Mouse (Mus musculus) forebrain, postnatal 0 days (tissue): ENCODE measurements at regions not wholly inside any gene's neighbourhood (a gene's known extent, or its start where the extent isn't known, plus 50 kb on each side); places are given as distances from the start of the nearest gene placed in this dataset.

Experiments
- ATAC-seq: fragments of 200-750 bp; cut with Nextera tagmentation; 2 replicates; pipeline ENCODE4 v1.8.0; 2017; ENCODE audit warnings: mild to moderate bottlenecking, moderate library complexity
- DNase-seq: peaks from one replicate; pipeline ENCODE4 v3.0.0-alpha.2; 2015
- H3K27ac ChIP-seq: fragments of 300-500 bp; sonication (generic); 2 replicates; pipeline ENCODE4 v1.5.1; 2014; ENCODE audit warnings: low read depth, mild to moderate bottlenecking, antibody characterized with exemption, low read length, moderate library complexity, mixed read lengths
- H3K27me3 ChIP-seq: fragments of 300-500 bp; sonication (generic); 2 replicates; pipeline ENCODE4 v1.6.1; 2014; ENCODE audit warnings: mild to moderate bottlenecking, low read length, mixed read lengths; ENCODE audit not compliant: insufficient read depth
- H3K36me3 ChIP-seq: fragments of 300-500 bp; sonication (generic); 2 replicates; pipeline ENCODE4 v1.6.1; 2014; ENCODE audit warnings: mild to moderate bottlenecking, moderate library complexity; ENCODE audit not compliant: insufficient read depth
- H3K4me1 ChIP-seq: fragments of 300-500 bp; sonication (generic); 2 replicates; pipeline ENCODE4 v1.6.1; 2014; ENCODE audit warnings: antibody characterized with exemption; ENCODE audit not compliant: insufficient read depth
- H3K4me2 ChIP-seq: fragments of 300-500 bp; sonication (generic); 2 replicates; pipeline ENCODE4 v1.6.1; 2014; ENCODE audit warnings: low read depth, mild to moderate bottlenecking, moderate library complexity
- H3K4me3 ChIP-seq: fragments of 300-500 bp; sonication (generic); 2 replicates; pipeline ENCODE4 v1.5.1; 2014; ENCODE audit warnings: low read depth, low read length, mixed read lengths
- H3K9ac ChIP-seq: fragments of 300-500 bp; sonication (generic); 2 replicates; pipeline ENCODE4 v1.6.1; 2014; ENCODE audit warnings: mild to moderate bottlenecking
- H3K9me3 ChIP-seq: fragments of 300-500 bp; sonication (generic); 2 replicates; pipeline ENCODE4 v1.6.1; 2016; ENCODE audit warnings: low read length
- CTCF ChIP-seq: sonication (generic); IDR thresholded peaks from 2 replicates; pipeline ENCODE4 v1.5.1; 2016; ENCODE audit warnings: antibody characterized with exemption, control low read depth, low read depth
- WGBS: fragments of 180-500 bp; shearing (Covaris S2); extraction: QIAGEN DNeasy Blood & Tissue Kit; methylation state at CpG from one replicate; pipeline ENCODE4 v1.1.7; 2014; 5-methylcytosine and 5-hydroxymethylcytosine counted together

DNA sequence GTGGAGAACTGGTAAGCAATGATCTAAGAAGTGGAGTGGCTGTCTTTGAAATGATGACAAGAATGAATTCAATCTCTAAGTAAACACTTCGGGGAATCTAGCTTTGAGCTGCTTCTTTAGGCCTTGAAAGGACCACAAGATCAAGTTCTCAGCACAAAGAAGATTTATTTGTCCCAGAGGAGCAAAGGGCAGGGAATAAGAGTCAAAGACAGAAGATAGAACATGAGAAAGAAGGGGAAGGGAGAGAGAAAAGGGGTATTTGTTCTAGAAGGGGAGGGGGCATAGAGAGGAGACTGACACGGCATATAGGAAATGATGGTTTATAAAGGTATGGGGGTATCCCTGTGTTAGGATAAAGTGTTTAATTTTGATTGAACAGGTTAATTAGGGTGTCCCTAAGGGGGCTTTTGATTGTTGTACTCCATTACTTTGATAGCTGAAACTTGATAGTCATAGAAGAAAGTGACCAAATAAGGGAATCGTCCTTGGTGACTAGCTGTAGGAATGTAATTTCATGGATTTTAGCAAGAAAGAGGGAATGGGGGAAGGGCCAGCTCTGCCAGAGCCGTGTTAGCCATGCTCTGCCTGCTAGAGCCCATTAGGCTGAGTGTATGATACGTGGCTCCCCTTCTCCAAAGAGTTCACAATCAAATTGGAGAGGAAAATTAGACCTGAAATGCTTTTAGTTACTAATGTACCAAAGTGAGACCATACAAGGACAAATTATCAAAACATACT is 531.1 kb upstream of the Tbl1xr1 start:
- no peak for TF ChIP-seq CTCF
- H3K4me3 ChIP-seq = no peak overlapping the region
- WGBS = 47% methylated on average over 5 of the region's 5 CpGs
- DNase-seq = no peak
- no peak overlapping the region for H3K4me2 ChIP-seq
- H3K4me1 ChIP-seq = no peaks in the 10 kb centered on the region
- H3K36me3 ChIP-seq = no peaks in the 10 kb centered on the region
- H3K27ac ChIP-seq = no peak overlapping the region
- no peak for ATAC-seq
- no peaks in the 10 kb centered on the region for H3K9me3 ChIP-seq
- no peak overlapping the region for H3K9ac ChIP-seq
- no peaks in the 10 kb centered on the region for H3K27me3 ChIP-seq

- H3K4me3 ChIP-seq = no peak overlapping the region
- H3K4me2 ChIP-seq = no peak overlapping the region
- TF ChIP-seq CTCF = no peak
- H3K27ac ChIP-seq = no peak overlapping the region
- WGBS = 32% methylated on average over 2 of the region's 2 CpGs
- no peaks in the 10 kb centered on the region for H3K4me1 ChIP-seq
- H3K36me3 ChIP-seq = no peaks in the 10 kb centered on the region
- DNase-seq (no peak), ATAC-seq (no peak)
- no peak overlapping the region for H3K9ac ChIP-seq
- no peaks in the 10 kb centered on the region for H3K9me3 ChIP-seq
- H3K27me3 ChIP-seq = no peaks in the 10 kb centered on the region
Observed at GRCm38 (mm10) chr3:21546411-21546810, 530.0 kb upstream of the Tbl1xr1 start.

- no peak overlapping the region for H3K27ac ChIP-seq
- H3K9me3 ChIP-seq = no peaks in the 10 kb centered on the region
- H3K4me1 ChIP-seq = peaks cover 18% of the 10 kb centered on the region
- H3K4me3 ChIP-seq = no peak overlapping the region
- no peaks in the 10 kb centered on the region for H3K36me3 ChIP-seq
- 42% methylated on average over 4 of the region's 4 CpGs for WGBS
- H3K4me2 ChIP-seq = no peak overlapping the region
- no peak for ATAC-seq
- no peaks in the 10 kb centered on the region for H3K27me3 ChIP-seq
- DNase-seq = no peak
- H3K9ac ChIP-seq = no peak overlapping the region
- TF ChIP-seq CTCF = no peak
Observed at GRCm38 (mm10) chr3:21549671-21550070, 526.8 kb upstream of the Tbl1xr1 start.

- peak overlapping the region; percentile 67 for H3K27ac ChIP-seq
- no peak for TF ChIP-seq CTCF
- 22% methylated on average over 3 of the region's 3 CpGs for WGBS
- no peak overlapping the region for H3K4me3 ChIP-seq
- no peak overlapping the region for H3K4me2 ChIP-seq
- H3K9me3 ChIP-seq = no peaks in the 10 kb centered on the region
- H3K36me3 ChIP-seq = no peaks in the 10 kb centered on the region
- DNase-seq (peak; percentile 82), ATAC-seq (peak; percentile 84)
- no peak overlapping the region for H3K9ac ChIP-seq
- H3K4me1 ChIP-seq = peaks cover 22% of the 10 kb centered on the region
- no peaks in the 10 kb centered on the region for H3K27me3 ChIP-seq
Observed at GRCm38 (mm10) chr3:21553159-21553758, 523.2 kb upstream of the Tbl1xr1 start.

DNA sequence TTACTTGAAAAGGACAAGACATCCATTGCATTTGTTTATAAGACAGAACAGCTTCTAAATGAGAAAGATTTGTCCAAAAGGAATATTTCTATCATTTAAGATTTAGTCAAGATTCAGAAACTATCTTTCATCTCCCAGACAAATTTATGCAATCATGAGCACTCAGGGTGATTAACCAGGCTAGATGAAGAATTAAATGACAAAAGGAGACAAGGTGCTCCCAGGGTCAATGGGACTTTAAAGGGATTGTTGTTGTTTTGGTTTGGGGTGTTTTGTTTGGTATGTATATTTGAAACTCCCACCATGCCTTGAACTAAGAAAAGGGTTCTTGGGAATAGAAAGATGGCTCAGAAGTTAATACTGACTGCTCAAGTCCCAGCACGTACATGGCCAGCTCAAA is 522.6 kb upstream of the Tbl1xr1 start:
- TF ChIP-seq CTCF = no peak

GRCm38 (mm10) chr3:21557963-21558441 is 518.5 kb upstream of the Tbl1xr1 start:
- no peaks in the 10 kb centered on the region for H3K36me3 ChIP-seq
- H3K4me3 ChIP-seq = no peak overlapping the region
- no peak overlapping the region for H3K4me2 ChIP-seq
- no peak overlapping the region for H3K9ac ChIP-seq
- ATAC-seq = peak; percentile 89
- no peaks in the 10 kb centered on the region for H3K27me3 ChIP-seq
- peak; percentile 94 for DNase-seq
- H3K9me3 ChIP-seq = no peaks in the 10 kb centered on the region
- H3K4me1 ChIP-seq = peaks cover 22% of the 10 kb centered on the region
- peak overlapping the region; percentile 50; the same call in 1 of the 2 replicates for H3K27ac ChIP-seq
- 31% methylated on average over 12 of the region's 12 CpGs for WGBS
- no peak for TF ChIP-seq CTCF

More for the DNA sequence above, 522.6 kb upstream of the Tbl1xr1 start:
- H3K9ac ChIP-seq = no peak overlapping the region
- H3K4me3 ChIP-seq = no peak overlapping the region
- H3K36me3 ChIP-seq = no peaks in the 10 kb centered on the region
- no peak for DNase-seq
- peak overlapping the region; percentile 67 for H3K27ac ChIP-seq
- ATAC-seq = no peak
- 42% methylated on average over 1 of the region's 1 CpGs for WGBS
- no peaks in the 10 kb centered on the region for H3K9me3 ChIP-seq
- H3K4me1 ChIP-seq = peaks cover 27% of the 10 kb centered on the region
- H3K4me2 ChIP-seq = no peak overlapping the region
- H3K27me3 ChIP-seq = no peaks in the 10 kb centered on the region

GRCm38 (mm10) chr3:21562771-21563312 is 513.6 kb upstream of the Tbl1xr1 start:
- WGBS = 65% methylated on average over 2 of the region's 2 CpGs
- H3K9me3 ChIP-seq = no peaks in the 10 kb centered on the region
- no peak overlapping the region for H3K27ac ChIP-seq
- DNase-seq (no peak), ATAC-seq (no peak)
- TF ChIP-seq CTCF = no peak
- no peak overlapping the region for H3K4me2 ChIP-seq
- H3K36me3 ChIP-seq = no peaks in the 10 kb centered on the region
- no peak overlapping the region for H3K9ac ChIP-seq
- no peak overlapping the region for H3K4me3 ChIP-seq
- no peaks in the 10 kb centered on the region for H3K27me3 ChIP-seq
- peaks cover 25% of the 10 kb centered on the region for H3K4me1 ChIP-seq
